Comparison of ENCODE assay signal across 8 mouse cellular contexts in genomic region chr13:41355552-41355951, GRCm38 (mm10).
DNase-seq lines count a peak whose midpoint lies in the region; ATAC-seq and TF ChIP-seq lines count a peak whose summit lies in the region.

No protein-coding gene starts in this region.

- H3K9me3 ChIP-seq in embryonic facial prominence, embryonic 12.5 days: no peaks in the 10 kb centered on the region
- no peaks in the 10 kb centered on the region for H3K9me3 ChIP-seq in intestine, embryonic 14.5 days (ENCODE audit: control insufficient read depth, low read length)
- no peaks in the 10 kb centered on the region for H3K9me3 ChIP-seq in lung, embryonic 16.5 days (ENCODE audit: control insufficient read depth, low read length)

- peaks cover 31% of the 10 kb centered on the region for H3K4me1 ChIP-seq in embryonic facial prominence, embryonic 12.5 days
- H3K4me1 ChIP-seq in intestine, embryonic 14.5 days (replicated peaks; ENCODE audit: control insufficient read depth, insufficient read depth, low read length): peaks cover 29% of the 10 kb centered on the region; the same call in 1 of the 2 replicates
- H3K4me1 ChIP-seq in lung, embryonic 16.5 days (replicated peaks; ENCODE audit: control insufficient read depth, insufficient read depth, low read length): peaks cover 68% of the 10 kb centered on the region
- H3K4me1 ChIP-seq in thymus, adult 2 months (replicated peaks; ENCODE audit: control insufficient read depth, insufficient read depth, low read length): peaks cover 9% of the 10 kb centered on the region

- no peak for TF ChIP-seq CTCF in thymus, adult 2 months (IDR thresholded peaks at IDR 0.05; ENCODE audit: borderline replicate concordance, control insufficient read depth, extremely low read depth, insufficient read depth, low read length, poor library complexity)

- H3K4me2 ChIP-seq in embryonic facial prominence, embryonic 12.5 days (replicated peaks): 0 out of 2 replicates have a peak overlapping the region, but pooled peaks have one; percentile 1
- peak overlapping the region; percentile 64 for H3K4me2 ChIP-seq in intestine, embryonic 14.5 days (ENCODE audit: low read length)
- peak overlapping the region; percentile 57 for H3K4me2 ChIP-seq in lung, embryonic 16.5 days (ENCODE audit: low read depth, low read length)

- no peak overlapping the region for H3K27ac ChIP-seq in embryonic facial prominence, embryonic 12.5 days
- 0 out of 2 replicates have a peak overlapping the region, but pooled peaks have one; percentile 33 for H3K27ac ChIP-seq in intestine, embryonic 14.5 days (ENCODE audit: low read depth)
- peak overlapping the region; percentile 75 for H3K27ac ChIP-seq in lung, embryonic 16.5 days (ENCODE audit: low read length)
- no peak overlapping the region for H3K27ac ChIP-seq in thymus, adult 2 months (ENCODE audit: control insufficient read depth, insufficient read depth, low read length)

- WGBS in embryonic facial prominence, embryonic 12.5 days: 50% methylated on average over 2 of the region's 2 CpGs
- WGBS in intestine, embryonic 14.5 days: 17% methylated on average over 2 of the region's 2 CpGs
- WGBS in lung, embryonic 16.5 days: 13% methylated on average over 2 of the region's 2 CpGs
- 28% methylated on average over 2 of the region's 2 CpGs for WGBS in thymus, adult 2 months

- no peak for ATAC-seq in embryonic facial prominence, embryonic 12.5 days (ENCODE audit: insufficient number of reproducible peaks, insufficient read depth, low FRiP score, low TSS enrichment)
- ATAC-seq in intestine, embryonic 14.5 days (replicated peaks; ENCODE audit: low FRiP score, low TSS enrichment, low read depth): no peak
- ATAC-seq in lung, embryonic 16.5 days (ENCODE audit: low read depth): peak; percentile 30

- H3K36me3 ChIP-seq in embryonic facial prominence, embryonic 12.5 days: no peaks in the 10 kb centered on the region
- H3K36me3 ChIP-seq in intestine, embryonic 14.5 days (ENCODE audit: control insufficient read depth, insufficient read depth, low read length): no peaks in the 10 kb centered on the region
- no peaks in the 10 kb centered on the region for H3K36me3 ChIP-seq in lung, embryonic 16.5 days (ENCODE audit: control insufficient read depth, insufficient read depth, low read length)
- no peaks in the 10 kb centered on the region for H3K36me3 ChIP-seq in thymus, adult 2 months (ENCODE audit: control insufficient read depth, insufficient read depth, low read length)

- DNase-seq in CD4-positive, CD25-positive, alpha-beta regulatory T cell, adult 2 months (ENCODE audit: low read depth, low spot score): peak; percentile 71
- DNase-seq in intestine, embryonic 14.5 days (ENCODE audit: low spot score): no peak
- no peak for DNase-seq in right cerebral cortex, adult 2 months (ENCODE audit: low spot score in 2 of 2)
- DNase-seq in cerebellum, adult 9-11 months: no peak
- no peak for DNase-seq in cerebellum, adult 11 months
- no peak for DNase-seq in thymus, adult 2 months

- no peaks in the 10 kb centered on the region for H3K27me3 ChIP-seq in embryonic facial prominence, embryonic 12.5 days
- no peaks in the 10 kb centered on the region for H3K27me3 ChIP-seq in intestine, embryonic 14.5 days (replicated peaks; ENCODE audit: control insufficient read depth, insufficient read depth, low read length)
- H3K27me3 ChIP-seq in lung, embryonic 16.5 days (ENCODE audit: control insufficient read depth, insufficient read depth, low read depth, low read length): no peaks in the 10 kb centered on the region
- H3K27me3 ChIP-seq in thymus, adult 2 months (ENCODE audit: control insufficient read depth, insufficient read depth, low read length): no peaks in the 10 kb centered on the region

- no peak overlapping the region for H3K4me3 ChIP-seq in embryonic facial prominence, embryonic 12.5 days
- H3K4me3 ChIP-seq in intestine, embryonic 14.5 days (ENCODE audit: low read depth, low read length): peak overlapping the region; percentile 69; the same call in 1 of the 2 replicates
- peak overlapping the region; percentile 39 for H3K4me3 ChIP-seq in lung, embryonic 16.5 days (ENCODE audit: low read length)
- H3K4me3 ChIP-seq in thymus, adult 2 months (ENCODE audit: control insufficient read depth, insufficient read depth, low read length): no peak overlapping the region

- no peak overlapping the region for H3K9ac ChIP-seq in embryonic facial prominence, embryonic 12.5 days
- H3K9ac ChIP-seq in intestine, embryonic 14.5 days (ENCODE audit: low read length): peak overlapping the region; percentile 16; the same call in 1 of the 2 replicates
- peak overlapping the region; percentile 39; the same call in 1 of the 2 replicates for H3K9ac ChIP-seq in lung, embryonic 16.5 days (ENCODE audit: low read length)

- TF ChIP-seq POLR2A in thymus, adult 2 months (IDR thresholded peaks at IDR 0.05; ENCODE audit: control insufficient read depth, extremely low read depth, insufficient read depth, low read length, poor library complexity): no peak

Comparison
In these comparisons a context has a peak if more than half of its experiments do, and no peak if none do; other contexts are left out.
1. H3K27ac ChIP-seq: peak in intestine, embryonic 14.5 days (single experiment) and lung, embryonic 16.5 days (single experiment); none in embryonic facial prominence, embryonic 12.5 days (single experiment) and thymus, adult 2 months (single experiment).
2. H3K4me2 ChIP-seq: peak in every context shown above with its lines; median percentile 64 in intestine, embryonic 14.5 days; 57 in lung, embryonic 16.5 days; 1 in embryonic facial prominence, embryonic 12.5 days.
3. H3K4me3 ChIP-seq: peak in intestine, embryonic 14.5 days (single experiment) and lung, embryonic 16.5 days (single experiment); none in embryonic facial prominence, embryonic 12.5 days (single experiment) and thymus, adult 2 months (single experiment).